Mouse (Mus musculus) megakaryocyte, embryonic 14.5 days (primary cell): Measurements from ENCODE around the gene Cybc1. TPM values are rescaled to one million over a fixed set of nuclear protein-coding genes. Genes with fewer than 3 reads are reported as not detected.

Source experiments
- H3K27me3 ChIP-seq: replicated peaks from 2 replicates; pipeline ENCODE3; 2012; ENCODE audit warnings: inconsistent platforms
- H3K36me3 ChIP-seq: replicated peaks from 2 replicates; pipeline ENCODE3; 2012; ENCODE audit warnings: low read length, inconsistent platforms, mixed read lengths
- H3K4me1 ChIP-seq: 2 replicates; pipeline ENCODE4 v1.6.1; 2012; ENCODE audit warnings: inconsistent platforms
- H3K4me3 ChIP-seq: replicated peaks from 2 replicates; pipeline ENCODE3; 2012; ENCODE audit warnings: moderate library complexity, mild to moderate bottlenecking, inconsistent platforms
- H3K9me3 ChIP-seq: 2 replicates; pipeline ENCODE4 v1.6.1; 2012; ENCODE audit warnings: inconsistent platforms
- FLI1 ChIP-seq: IDR thresholded peaks from 2 replicates; pipeline ENCODE4 v1.6.1; 2012; ENCODE audit warnings: low read length, inconsistent platforms, mixed read lengths
- GATA1 ChIP-seq: IDR thresholded peaks from 3 replicates; pipeline ENCODE4 v1.6.1; 2012; ENCODE audit warnings: mixed read lengths, low read length, inconsistent platforms, borderline replicate concordance
- polyA plus RNA-seq: library from polyadenylated mRNA; stranded (reverse); fragments of >175 nt; gene quantifications from 2 replicates; pipeline ENCODE4 v1.2.3, GENCODE M21; 2012; ENCODE audit warnings: low replicate concordance; ENCODE audit not compliant: insufficient read depth

The Cybc1 gene
- polyA plus RNA-seq, 1 experiment: 9.5 TPM

DNA sequence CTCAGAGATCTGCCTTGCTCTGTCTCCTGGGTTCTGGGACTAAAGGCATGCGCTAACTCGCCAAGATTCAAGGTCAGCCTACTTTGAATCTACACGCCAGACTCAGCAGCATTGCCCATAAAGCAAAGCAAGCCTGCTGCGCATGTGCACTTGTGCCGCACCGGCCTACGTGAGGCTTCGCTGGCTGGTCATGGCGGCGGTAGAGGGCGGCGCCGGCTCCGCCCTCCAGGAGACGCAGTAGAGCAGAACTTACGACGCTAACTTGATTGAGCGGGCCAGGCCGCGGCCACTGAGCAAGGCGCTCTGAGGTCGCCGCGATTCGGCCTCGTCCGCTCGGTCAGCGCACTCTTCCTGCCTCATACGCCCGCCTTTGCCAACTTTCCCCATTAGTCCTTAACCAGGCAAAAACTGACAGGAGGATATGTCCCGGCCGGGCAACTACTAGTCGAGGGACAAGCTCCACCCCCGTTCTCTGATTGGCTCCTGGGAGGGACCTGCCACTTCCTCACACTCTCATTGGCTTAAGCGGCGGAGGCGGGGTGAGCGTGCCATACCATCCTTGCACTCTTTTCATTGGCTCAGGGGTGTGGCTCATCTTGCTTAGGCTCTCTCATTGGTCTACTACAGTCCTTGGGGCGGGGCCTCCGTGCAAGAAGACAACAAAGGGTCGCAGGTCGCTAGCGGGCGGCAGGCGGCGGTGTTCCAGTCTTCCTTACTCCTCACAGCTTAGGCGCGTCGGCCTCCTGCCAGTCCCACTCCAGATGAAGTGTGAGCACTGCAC lies 7.6 kb upstream of the Cybc1 start, which contains the start of gene Narf:
Gene Narf, plus strand, starts transcription at position 690 of the 781 bp plus-strand sequence.
- peaks cover 33% of the 10 kb centered on the region for H3K36me3 ChIP-seq
- H3K4me1 ChIP-seq: peaks cover 75% of the 10 kb centered on the region

DNA sequence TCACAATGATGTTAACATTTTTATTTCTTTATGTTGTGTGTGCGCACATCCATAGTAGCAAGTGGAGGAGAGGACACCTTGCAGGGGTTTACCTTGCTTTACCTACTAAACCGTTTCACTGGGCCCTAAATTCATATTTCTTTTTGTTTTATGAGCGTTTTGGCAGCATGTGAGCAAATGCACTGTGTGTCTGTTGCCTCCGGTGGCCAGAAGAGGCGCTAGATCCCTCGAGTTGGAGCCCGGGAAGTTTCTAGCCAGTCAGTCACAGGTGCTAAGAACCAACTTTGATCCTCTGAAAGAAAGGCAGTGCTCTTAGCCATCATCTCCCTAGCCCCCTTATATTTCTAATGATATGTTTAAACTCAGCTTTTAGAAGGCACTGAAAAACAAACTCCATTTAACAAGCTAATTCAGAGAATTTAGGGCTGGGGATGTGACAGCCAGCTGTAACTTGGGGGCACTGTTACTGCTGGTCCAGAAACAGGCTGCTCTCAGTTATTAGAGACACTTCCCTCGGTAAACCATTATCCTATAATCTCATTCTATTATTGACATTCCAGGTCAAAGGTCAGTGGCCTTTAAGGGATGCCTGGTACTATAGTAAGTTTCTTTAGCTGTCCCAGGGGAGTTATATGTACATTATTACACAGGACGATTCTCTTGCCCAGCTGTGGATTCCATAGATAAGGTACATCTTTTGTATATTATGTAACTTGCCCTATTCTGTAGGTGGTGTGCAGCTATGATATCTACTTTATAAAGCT lies 6.5 kb upstream of the Cybc1 start:
- Histone ChIP-seq H3K27me3 (no peaks in the 10 kb centered on the region), H3K4me1 (peaks cover 74% of the 10 kb centered on the region), H3K4me3 (peak overlapping the region; percentile 100), H3K9me3 (no peaks in the 10 kb centered on the region), H3K36me3 (peaks cover 22% of the 10 kb centered on the region)
- TF ChIP-seq FLI1: no peak
- no peak for TF ChIP-seq GATA1

More for the DNA sequence above, 7.6 kb upstream of the Cybc1 start, which contains the start of gene Narf:
- H3K9me3 ChIP-seq: no peaks in the 10 kb centered on the region
- peak within 1 kb of the TSS; percentile 100 for H3K4me3 ChIP-seq
- TF ChIP-seq FLI1: no peak
- TF ChIP-seq GATA1: no peak
- no peaks in the 10 kb centered on the region for H3K27me3 ChIP-seq

DNA sequence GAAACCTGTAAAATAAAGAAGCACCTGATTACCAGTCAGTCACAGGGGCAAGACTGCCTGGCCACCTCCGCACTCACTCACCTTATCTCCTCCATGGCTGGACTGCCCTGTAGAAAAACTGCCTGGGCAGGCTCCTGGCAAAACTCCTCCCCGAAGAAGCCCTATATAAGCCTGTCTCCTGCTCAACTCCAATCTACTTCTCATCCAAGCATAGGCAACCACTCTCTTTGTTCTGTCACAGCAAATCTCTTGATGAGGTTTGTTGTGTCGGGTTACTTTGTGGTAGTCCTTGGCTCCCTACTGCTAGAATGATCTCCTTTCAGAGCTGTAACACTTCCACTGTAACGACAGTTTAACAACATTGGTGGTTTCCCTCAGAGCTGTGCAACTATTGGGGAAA lies 3.6 kb upstream of the Cybc1 start:
- no peak for TF ChIP-seq GATA1
- no peak for TF ChIP-seq FLI1
- H3K9me3 ChIP-seq: no peaks in the 10 kb centered on the region
- H3K27me3 ChIP-seq: no peaks in the 10 kb centered on the region
- peaks cover 3% of the 10 kb centered on the region for H3K36me3 ChIP-seq
- peaks cover 67% of the 10 kb centered on the region for H3K4me1 ChIP-seq
- H3K4me3 ChIP-seq: no peak overlapping the region

DNA sequence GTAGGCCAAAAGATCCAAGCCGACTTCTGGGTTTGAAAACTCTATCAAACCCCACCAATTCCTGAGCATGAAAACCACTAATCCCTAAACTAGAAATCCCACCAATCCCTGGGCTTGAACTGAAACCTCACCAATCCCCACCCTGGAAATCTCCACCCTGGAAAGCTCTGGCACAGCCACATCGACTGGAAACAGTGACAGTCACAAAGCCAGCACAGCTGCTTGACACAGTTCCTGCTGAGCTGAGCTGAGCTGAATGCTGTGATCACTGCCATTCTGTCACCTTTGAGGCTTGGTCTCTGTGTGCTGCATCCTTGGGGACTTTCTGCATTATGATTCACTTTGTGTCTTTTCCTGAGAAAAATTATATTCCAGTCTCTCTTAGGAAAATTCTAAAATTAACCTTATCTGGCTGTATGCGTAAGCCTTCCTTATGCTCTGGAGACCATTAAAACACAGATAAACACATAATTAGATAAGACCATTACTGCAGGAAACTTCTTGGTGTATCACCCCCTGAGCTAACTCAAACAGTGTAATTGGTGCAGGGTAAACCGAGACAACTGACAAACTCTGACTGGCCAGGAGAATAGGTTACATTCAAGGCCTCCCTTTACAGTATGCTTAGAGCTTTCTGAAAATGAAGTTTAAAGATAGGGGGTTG lies 2.6 kb upstream of the Cybc1 start:
- H3K9me3 ChIP-seq: no peaks in the 10 kb centered on the region
- peak overlapping the region; percentile 67 for H3K4me3 ChIP-seq
- peaks cover 12% of the 10 kb centered on the region for H3K36me3 ChIP-seq
- TF ChIP-seq FLI1 (no peak), GATA1 (no peak)
- H3K27me3 ChIP-seq: no peaks in the 10 kb centered on the region
- H3K4me1 ChIP-seq: peaks cover 76% of the 10 kb centered on the region

DNA sequence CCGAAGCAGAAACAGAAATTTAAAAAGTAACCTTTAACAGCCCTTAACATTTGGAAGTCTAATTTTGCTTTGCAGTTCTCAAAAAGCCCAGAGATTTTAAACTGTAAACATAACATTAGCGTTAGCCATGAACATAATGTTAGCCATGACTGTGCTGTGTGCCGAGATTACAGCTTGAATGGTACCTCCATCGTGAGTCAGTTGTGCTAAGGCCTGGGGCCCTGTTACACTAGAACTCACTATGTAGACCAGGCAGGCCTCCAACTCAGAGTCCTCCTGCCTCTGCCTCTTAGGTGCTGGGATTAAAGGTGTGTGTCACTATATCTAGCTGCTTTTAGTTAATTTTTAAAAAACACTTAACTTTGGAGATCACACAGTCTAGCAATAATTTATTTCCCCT lies 2.1 kb upstream of the Cybc1 start:
- Histone ChIP-seq H3K27me3 (no peaks in the 10 kb centered on the region), H3K36me3 (peaks cover 18% of the 10 kb centered on the region), H3K4me1 (peaks cover 79% of the 10 kb centered on the region), H3K9me3 (no peaks in the 10 kb centered on the region), H3K4me3 (no peak overlapping the region)
- no peak for TF ChIP-seq GATA1

DNA sequence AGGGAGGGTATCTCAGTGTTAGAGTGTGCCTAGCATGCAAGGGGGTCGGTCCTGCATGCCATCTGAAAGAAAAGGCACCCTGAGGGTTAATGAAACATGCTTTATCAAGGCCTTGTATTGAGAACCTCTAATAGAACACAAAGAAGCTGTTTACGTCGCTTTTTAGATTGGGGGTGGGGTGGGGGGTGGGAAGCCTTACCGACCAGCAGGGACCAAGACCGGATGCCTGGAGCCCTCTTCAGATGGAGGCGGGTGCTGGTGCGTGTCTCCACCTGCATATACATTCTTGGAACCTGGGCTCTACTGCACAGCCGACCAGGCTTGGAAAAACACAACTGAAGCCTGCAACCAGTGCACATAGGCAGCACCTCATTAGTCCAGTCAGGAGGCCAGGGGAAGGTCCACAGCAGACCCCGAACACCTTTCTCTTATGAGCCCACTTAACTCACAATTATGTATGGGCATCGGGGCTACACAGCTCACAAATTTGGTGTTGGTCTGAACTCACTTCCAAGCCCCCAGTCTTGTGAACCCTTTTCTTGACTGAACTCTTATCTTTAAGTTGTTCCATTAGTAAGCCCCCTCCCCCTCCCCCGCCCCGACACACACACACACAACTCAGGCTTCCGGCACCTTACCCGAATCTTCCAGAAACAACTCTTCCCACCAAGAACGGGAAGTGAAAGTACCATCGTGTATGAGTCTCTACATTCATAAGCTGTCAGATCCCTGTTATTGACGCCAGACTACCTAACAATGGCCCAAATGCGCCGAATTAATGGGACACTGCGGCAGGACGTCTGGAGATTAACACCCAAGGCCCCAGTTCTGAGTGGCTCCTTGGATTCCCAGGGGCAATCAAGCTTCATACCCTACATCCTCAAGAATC lies 749 bp downstream of the Cybc1 start:
- Histone ChIP-seq H3K36me3 (peaks cover 46% of the 10 kb centered on the region), H3K27me3 (no peaks in the 10 kb centered on the region), H3K4me3 (peak overlapping the region; percentile 97), H3K4me1 (peaks cover 79% of the 10 kb centered on the region), H3K9me3 (no peaks in the 10 kb centered on the region)
- no peak for TF ChIP-seq GATA1
- no peak for TF ChIP-seq FLI1

DNA sequence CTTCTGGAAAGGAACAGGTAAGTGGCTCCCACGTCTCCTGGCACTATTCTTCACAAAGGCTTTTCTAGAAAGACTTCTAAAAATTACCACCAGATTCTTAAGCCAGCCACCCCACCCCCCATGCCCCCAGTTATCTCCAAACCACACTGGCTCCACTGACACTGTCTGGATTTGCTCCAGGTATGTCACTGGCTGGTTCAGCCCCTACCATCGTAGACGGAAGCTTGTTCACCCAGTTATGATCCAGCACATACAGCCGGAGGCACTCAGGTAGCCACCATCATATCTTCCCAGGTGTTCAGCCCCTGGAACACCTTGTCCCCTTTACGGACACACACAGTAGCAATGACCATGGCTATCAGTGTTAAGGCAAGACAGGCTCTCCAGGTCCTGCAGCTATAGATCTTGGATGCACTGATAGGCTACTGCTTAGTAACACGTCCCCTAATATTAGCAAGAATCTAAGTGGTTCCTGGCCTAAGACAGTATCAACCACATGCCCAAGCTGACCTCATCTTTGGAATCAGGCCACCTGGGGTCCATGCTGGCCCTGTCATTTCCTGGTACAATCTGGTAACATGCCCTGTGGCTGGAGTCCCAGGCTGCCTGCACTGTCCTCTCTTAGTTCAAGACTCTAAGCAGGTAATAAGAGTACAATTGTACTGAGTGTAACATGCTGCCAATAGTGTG lies 7.7 kb downstream of the Cybc1 start:
- Histone ChIP-seq H3K27me3 (no peaks in the 10 kb centered on the region), H3K36me3 (peaks cover 96% of the 10 kb centered on the region), H3K9me3 (no peaks in the 10 kb centered on the region), H3K4me3 (no peak overlapping the region), H3K4me1 (peaks cover 48% of the 10 kb centered on the region)
- TF ChIP-seq GATA1 (no peak), FLI1 (no peak)

DNA sequence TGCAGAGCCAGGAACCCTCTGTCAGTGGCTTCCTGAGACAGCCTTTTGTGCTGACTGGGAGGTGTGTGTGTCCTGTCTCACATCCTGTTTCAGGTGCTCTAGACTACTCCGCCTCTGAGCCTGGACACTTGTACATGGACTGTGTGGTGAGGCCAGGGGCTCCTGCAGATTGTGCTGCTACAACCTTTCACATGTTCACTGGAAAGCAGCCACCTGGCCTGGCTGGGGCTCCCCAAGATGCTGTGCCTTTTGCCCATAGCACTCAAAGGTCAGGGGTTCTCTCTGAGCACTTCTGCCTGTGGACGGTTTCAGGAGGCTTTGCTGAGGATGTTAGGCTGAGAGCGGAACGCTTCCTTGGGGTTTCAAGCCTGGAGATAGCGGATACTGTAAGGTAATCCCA lies 8.4 kb downstream of the Cybc1 start:
- Histone ChIP-seq H3K4me1 (peaks cover 41% of the 10 kb centered on the region), H3K36me3 (peaks cover 96% of the 10 kb centered on the region), H3K27me3 (no peaks in the 10 kb centered on the region), H3K4me3 (no peak overlapping the region), H3K9me3 (no peaks in the 10 kb centered on the region)
- TF ChIP-seq GATA1 (no peak), FLI1 (no peak)
